Mouse (Mus musculus) CD8-positive naive resting alpha-beta T cell, adult 2 months (primary cell): ENCODE data around the gene Arhgap24.

Experiments
- DNase-seq, 2 experiments: peaks; one replicate each; pipeline ENCODE4 v3.0.0; 2022; ENCODE audit warnings: low read depth in 2 of 2, low spot score in 2 of 2

The Arhgap24 gene

GRCm38 (mm10) chr5:102736131-102736530, 254.9 kb downstream of the Arhgap24 start:
- DNase-seq: no peak

DNA sequence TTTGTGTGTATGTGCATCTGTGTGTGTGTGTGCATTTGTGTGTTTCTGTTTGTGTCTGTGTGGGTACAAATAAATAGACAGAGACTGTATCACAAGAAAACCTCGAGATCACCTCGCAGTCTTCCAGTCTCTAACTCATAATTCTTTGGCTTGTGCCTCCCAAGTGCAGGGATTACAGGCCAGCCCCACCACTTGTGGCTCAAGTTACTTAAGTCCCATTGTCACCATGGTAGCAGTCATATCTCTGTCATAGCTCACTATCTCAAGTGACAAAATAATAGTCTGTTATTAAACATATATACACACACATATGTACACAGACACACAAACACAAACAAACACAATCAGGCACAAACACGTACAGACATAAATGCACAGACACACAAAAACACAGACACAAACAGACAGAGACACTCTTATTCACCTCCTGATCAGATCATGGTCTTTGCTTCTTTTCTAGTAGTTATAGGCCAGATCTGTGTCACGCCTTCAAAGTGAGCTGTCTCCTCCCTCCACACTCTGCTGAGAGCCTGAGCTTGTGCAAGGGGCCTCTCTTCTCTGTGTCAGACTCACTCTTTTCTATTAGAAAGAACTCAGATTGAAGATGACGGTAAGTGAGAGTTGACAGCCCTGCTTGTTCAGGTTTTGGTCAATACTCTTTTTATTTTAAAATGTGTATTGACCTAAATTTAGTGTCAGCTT, 261.5 kb downstream of the Arhgap24 start:
- no peak for DNase-seq

GRCm38 (mm10) chr5:102743436-102743835, 262.2 kb downstream of the Arhgap24 start:
- DNase-seq: no peak

GRCm38 (mm10) chr5:102744051-102744450, 262.9 kb downstream of the Arhgap24 start:
- DNase-seq: no peak

DNA sequence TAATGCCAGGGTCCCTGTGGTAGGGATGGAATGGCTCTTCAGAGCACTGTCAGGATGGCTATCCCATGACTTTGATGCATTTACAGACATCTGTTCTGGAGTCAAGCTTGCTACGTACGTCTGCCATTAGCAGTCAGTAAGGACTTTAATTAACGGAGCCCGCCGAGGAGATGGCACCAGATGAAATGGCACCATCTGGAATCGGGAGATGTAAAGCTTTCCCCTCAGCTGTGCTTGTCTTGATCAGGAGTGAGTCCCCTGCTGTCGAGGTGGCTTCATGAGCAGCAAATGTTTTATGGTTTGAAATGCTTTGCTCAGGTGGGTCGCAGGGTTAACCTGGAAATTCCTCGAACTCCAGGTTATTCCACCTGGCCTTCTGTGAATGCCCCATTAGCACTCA, 267.0 kb downstream of the Arhgap24 start:
- no peak for DNase-seq

DNA sequence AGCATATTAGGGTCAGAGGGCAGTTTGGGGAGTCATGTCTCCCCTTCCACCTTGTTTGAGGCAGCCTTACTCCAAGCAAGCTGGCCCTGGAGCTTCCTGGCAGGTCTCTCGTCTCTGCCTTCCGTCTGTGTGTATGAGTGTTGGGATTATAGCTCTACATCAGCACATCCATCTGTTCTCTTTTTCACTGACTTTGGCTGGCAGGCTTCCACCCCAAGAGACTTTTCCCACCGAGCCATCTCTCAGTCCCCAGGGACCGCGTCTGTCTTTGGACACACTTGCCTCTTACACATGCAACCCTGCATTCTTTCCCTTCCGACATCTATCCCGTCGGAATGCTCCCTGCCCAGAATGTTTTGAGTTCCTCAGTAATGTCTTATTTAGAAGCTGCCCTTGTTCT, 267.8 kb downstream of the Arhgap24 start:
- DNase-seq: no peak

DNA sequence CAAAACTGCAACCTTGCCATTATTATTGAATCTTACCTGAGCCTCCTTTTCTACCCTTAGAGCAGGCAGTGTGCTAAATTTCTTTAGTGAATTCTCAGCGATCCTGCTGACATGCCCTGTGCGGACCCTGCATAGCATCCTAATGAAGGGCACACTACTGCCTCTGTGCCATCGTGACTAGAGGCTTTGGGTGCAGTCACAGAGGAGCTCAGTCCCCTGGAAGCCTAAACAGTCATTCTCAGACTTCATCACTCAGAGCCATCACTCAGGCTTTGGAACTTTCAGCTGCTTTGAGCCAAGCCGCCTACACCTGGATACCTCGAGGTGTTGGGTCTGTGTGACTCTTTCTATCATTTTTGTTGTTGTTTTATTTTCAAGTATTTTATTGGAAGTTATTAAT, 269.5 kb downstream of the Arhgap24 start:
- DNase-seq: no peak

GRCm38 (mm10) chr5:102751661-102752307, 270.6 kb downstream of the Arhgap24 start:
- no peak for DNase-seq

- no peak for DNase-seq
Measured at GRCm38 (mm10) chr5:102752308-102752663, 271.1 kb downstream of the Arhgap24 start.

- DNase-seq: no peak
Measured at GRCm38 (mm10) chr5:102757040-102757439, 275.8 kb downstream of the Arhgap24 start.

- no peak for DNase-seq
Measured at GRCm38 (mm10) chr5:102765694-102766093, 284.5 kb downstream of the Arhgap24 start.

DNA sequence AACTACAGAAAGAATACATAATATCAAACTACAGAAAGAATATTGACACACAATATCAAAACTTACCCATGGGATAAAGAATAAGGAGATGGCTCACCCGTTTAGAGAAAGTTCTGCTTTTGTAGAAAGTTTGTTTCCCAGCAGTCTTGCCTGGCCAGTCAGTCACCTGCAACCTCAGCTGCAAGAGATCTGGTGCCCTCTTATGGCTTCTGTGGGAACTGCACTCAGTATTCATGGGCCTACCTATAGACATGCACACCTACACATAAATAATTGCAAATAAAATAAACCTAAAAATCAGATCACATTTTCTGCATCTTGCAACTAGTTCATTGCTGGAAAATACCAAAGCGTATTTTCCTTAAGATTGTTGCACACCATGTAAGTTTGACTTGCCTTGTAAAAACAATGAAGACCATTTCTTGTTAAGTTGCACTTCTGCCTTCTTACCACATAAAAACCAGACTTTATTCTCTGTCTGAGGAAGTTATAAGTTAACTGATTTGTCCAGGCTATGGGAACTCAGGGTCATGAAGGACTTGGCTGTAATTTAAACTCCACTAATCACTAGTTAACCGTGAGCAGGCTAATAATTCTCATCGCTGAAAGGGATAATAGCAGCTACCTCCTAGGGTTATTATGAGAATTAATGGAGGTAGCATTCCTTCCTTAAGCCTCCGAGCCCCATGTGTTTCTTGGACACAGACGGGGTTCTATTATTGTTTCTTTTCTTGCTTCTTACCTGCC, 285.3 kb downstream of the Arhgap24 start:
- no peak for DNase-seq

GRCm38 (mm10) chr5:102767058-102767444, 285.9 kb downstream of the Arhgap24 start:
- DNase-seq: no peak

DNA sequence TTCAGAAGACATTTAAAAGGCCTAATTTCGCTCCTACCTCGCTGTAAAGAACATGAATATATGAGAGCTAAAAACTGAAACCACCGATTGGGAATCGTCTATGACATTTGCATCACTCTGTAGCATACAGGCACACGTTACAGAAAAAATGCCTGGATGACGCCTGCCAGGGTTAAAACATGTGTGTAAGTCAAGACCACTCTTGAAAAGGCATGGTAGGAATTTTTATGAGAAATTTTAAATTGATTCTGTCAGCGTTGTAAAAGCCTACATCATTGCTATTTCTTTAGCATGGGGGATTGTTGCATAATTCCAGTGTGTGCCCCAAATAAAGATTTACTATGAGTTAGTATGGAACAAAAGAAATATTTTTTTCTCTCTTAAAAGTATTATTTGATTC, 286.6 kb downstream of the Arhgap24 start:
- DNase-seq: no peak

DNA sequence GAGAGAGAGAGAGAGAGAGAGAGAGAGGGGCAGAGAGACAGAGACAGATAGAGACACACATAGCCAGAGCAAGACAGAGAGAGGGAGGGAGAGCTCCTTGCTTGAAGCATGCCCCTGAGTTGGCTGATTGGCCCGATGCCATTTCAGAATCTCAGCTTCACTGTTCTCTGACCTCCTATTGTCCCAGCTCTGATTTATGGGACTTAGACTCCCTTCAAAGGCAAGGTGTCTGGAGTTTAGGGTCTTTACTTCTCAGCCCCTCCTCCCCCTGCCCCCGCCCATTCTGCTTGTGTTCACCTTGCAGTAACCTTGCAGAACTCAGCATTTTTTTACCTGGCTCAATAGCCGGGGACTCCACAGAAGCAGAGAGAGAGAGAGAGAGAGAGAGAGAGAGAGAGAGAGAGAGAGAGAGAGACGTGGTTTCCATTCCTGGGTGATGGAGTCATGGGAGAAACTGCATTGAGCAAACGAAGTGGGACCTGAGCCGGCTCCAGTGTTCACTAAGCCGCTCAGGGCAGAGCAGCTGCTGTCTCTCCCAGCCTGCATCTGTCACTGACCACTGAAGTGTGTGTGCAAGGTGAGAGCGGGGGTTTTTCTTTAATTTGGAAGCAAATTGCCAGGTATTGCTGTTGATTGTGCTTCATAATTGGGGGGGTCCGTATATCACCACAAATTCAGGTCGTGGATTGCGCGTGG, 287.3 kb downstream of the Arhgap24 start:
- DNase-seq: no peak

DNA sequence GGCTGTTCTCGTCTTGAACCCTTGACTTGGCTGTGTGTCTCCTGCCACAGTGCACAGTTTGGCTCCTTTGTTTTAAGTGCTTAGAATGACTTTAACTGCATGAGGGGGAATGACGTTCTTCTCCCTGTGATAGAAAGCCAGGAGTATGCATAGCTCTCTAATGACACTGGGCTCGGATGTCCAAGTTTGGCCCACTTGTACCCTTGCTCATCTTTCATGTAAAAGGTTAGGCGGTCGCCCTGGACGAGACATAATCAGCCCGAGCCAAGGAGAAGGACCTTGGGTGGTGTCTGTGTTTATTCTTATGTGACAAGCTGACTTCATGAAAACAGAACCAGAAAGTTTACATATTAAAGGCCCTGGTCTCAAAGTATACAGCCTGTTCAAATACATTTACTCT, 289.4 kb downstream of the Arhgap24 start:
- no peak for DNase-seq

- DNase-seq: no peak
Measured at GRCm38 (mm10) chr5:102774500-102774899, 293.3 kb downstream of the Arhgap24 start.

GRCm38 (mm10) chr5:102777255-102777654, 296.1 kb downstream of the Arhgap24 start:
- DNase-seq: no peak

- no peak for DNase-seq
Measured at GRCm38 (mm10) chr5:102777852-102778251, 296.7 kb downstream of the Arhgap24 start.

DNA sequence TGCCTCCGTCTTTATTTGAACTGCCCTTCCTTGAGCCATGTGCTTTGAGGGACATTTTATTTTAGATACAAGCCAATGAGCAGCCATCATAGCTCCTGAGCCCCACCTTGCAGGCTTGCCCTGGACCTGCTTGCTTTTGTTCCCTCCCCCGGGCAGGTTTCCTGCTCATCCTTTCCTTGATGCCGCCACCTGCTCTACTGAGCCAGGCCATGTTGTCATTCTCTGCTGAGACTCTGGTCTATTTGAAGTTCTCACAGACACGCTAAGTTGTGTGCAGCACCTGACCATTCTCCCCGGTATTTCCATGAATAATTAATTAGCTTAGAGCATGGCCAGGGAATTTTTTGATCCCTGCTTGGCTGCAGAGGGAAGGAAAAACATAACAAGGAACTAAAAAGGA, 297.1 kb downstream of the Arhgap24 start:
- no peak for DNase-seq

DNA sequence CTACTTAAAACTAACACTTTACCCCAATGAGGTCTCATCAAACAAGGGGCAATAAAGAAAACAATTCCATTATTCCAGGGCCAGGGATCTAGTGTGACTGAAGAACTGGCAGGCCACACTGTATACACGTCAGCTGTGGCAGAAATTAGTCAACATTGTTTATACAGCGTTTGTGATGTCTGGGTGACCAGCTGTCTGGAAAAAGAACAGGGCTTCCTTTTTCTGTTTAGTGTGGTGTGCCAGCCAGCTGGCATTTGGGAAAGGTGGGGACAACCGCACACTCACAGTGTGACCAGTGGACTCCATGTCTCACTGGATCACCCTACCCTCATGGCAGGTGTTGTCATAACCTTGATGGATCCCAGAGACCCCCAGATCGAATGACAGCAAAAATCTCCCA, 302.4 kb downstream of the Arhgap24 start:
- DNase-seq: no peak

DNA sequence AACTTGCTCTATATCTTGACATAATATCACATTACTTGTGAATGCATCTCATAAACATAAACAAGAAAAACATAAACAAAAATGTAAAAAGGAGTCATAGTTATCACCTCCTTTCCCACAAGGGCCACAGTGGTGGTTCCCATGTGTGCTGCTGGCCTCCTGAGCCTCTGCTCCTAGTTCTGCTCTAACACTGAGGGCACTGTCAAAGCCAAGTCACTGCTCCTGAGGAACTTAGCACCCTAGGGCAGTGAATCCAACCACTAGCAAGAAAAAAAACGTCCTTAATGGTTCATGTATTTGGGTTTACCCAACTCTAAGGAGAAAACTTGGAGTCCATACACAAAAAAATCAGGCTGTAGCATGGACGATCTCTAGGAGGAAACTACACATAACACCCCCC, 304.9 kb downstream of the Arhgap24 start:
- no peak for DNase-seq
